Mouse (Mus musculus) CH12.LX (cell line): ENCODE results near the gene Iqcc. TPM values are rescaled to one million over a fixed set of nuclear protein-coding genes. Genes with fewer than 3 reads are reported as not detected.

Source experiments
- DNase-seq: peaks from one replicate; pipeline ENCODE4 v3.0.0-alpha.2; 2013; ENCODE audit errors: extremely low read depth
- H3K27ac ChIP-seq: 2 replicates; pipeline ENCODE4 v1.5.1; 2012; ENCODE audit warnings: low read depth, mild to moderate bottlenecking, control low read depth, moderate library complexity; ENCODE audit not compliant: insufficient read depth
- H3K27me3 ChIP-seq: replicated peaks from 2 replicates; pipeline ENCODE3; 2012; ENCODE audit warnings: inconsistent platforms
- H3K36me3 ChIP-seq, 2 experiments: replicated peaks in 1 of 2; 2 replicates each; pipeline versions ENCODE3 to v1.6.1; 2012; ENCODE audit warnings: inconsistent platforms in 1 of 2, low read length in 1 of 2, mild to moderate bottlenecking in 1 of 2, mixed read lengths in 1 of 2, moderate library complexity in 1 of 2; ENCODE audit not compliant: control insufficient read depth in 1 of 2, insufficient read depth in 1 of 2
- H3K4me1 ChIP-seq, 2 experiments: 2 replicates each; pipeline ENCODE4 v1.6.1; 2012; ENCODE audit warnings: inconsistent platforms in 1 of 2, moderate library complexity in 1 of 2; ENCODE audit not compliant: insufficient read depth in 2 of 2, control insufficient read depth in 1 of 2
- H3K4me2 ChIP-seq: 2 replicates; pipeline ENCODE4 v1.6.1; 2012; ENCODE audit warnings: low read depth, mild to moderate bottlenecking, control low read depth; ENCODE audit not compliant: poor library complexity, insufficient read depth, severe bottlenecking
- H3K4me3 ChIP-seq, 3 experiments: fragments of 150-350 bp in 1 of 3; sonication (generic) in 1 of 3; replicated peaks in 1 of 3; 2 replicates each; pipeline versions ENCODE3 to v1.5.1; 2011 to 2012; ENCODE audit warnings: low read depth in 2 of 3, low read length in 2 of 3, mild to moderate bottlenecking in 2 of 3, moderate library complexity in 2 of 3, control low read depth in 1 of 3, improper control_type of control experiment in 1 of 3, inconsistent platforms in 1 of 3, mixed read lengths in 1 of 3; ENCODE audit not compliant: poor library complexity in 1 of 3
- H3K79me2 ChIP-seq: replicated peaks from 2 replicates; pipeline ENCODE4 v1.6.1; 2012; ENCODE audit warnings: mild to moderate bottlenecking, moderate library complexity; ENCODE audit not compliant: control insufficient read depth, poor library complexity, insufficient read depth, severe bottlenecking; ENCODE audit errors: extremely low read depth
- H3K9ac ChIP-seq: 2 replicates; pipeline ENCODE4 v1.6.1; 2012; ENCODE audit warnings: low read depth, mild to moderate bottlenecking, control low read depth, moderate library complexity; ENCODE audit not compliant: insufficient read depth
- H3K9me3 ChIP-seq: replicated peaks from 2 replicates; pipeline ENCODE3; 2012; ENCODE audit warnings: low read length, inconsistent platforms, mixed read lengths
- CHD1 ChIP-seq: IDR thresholded peaks from 2 replicates; pipeline ENCODE4 v1.6.1; 2012; ENCODE audit warnings: low read depth, low read length, improper control_type of control experiment, inconsistent platforms
- CTCF ChIP-seq, 2 experiments: IDR thresholded peaks in 1 of 2; conservative IDR thresholded peaks in 1 of 2; 2 replicates each; pipeline ENCODE4 v1.5.1; 2011 to 2012; ENCODE audit warnings: low read depth in 2 of 2, low read length in 2 of 2, improper control_type of control experiment in 1 of 2, inconsistent platforms in 1 of 2, mild to moderate bottlenecking in 1 of 2, moderate library complexity in 1 of 2
- E2F4 ChIP-seq: IDR thresholded peaks from 2 replicates; pipeline ENCODE4 v1.6.1; 2011; ENCODE audit warnings: low read depth, low read length, improper control_type of control experiment; ENCODE audit not compliant: insufficient replicate concordance
- EP300 ChIP-seq: IDR thresholded peaks from 2 replicates; pipeline ENCODE4 v1.6.1; 2011; ENCODE audit warnings: low read length, improper control_type of control experiment
- HCFC1 ChIP-seq: IDR thresholded peaks from 2 replicates; pipeline ENCODE4 v1.6.1; 2012; ENCODE audit warnings: low read depth, mild to moderate bottlenecking, inconsistent platforms, low read length, improper control_type of control experiment
- IRF4 ChIP-seq: IDR thresholded peaks from 2 replicates; pipeline ENCODE4 v1.6.1; 2014; ENCODE audit warnings: low read depth, mild to moderate bottlenecking, inconsistent platforms, low read length, improper control_type of control experiment
- JUN ChIP-seq: IDR thresholded peaks from 2 replicates; pipeline ENCODE4 v1.6.1; 2011; ENCODE audit warnings: low read depth, mild to moderate bottlenecking, low read length, improper control_type of control experiment, moderate library complexity; ENCODE audit not compliant: insufficient read depth
- MEF2A ChIP-seq: IDR thresholded peaks from 2 replicates; pipeline ENCODE4 v1.6.1; 2014; ENCODE audit warnings: low read depth, mild to moderate bottlenecking, inconsistent platforms, low read length, improper control_type of control experiment, borderline replicate concordance
- MXI1 ChIP-seq: IDR thresholded peaks from 2 replicates; pipeline ENCODE4 v1.6.1; 2011; ENCODE audit warnings: mild to moderate bottlenecking, low read depth, low read length, improper control_type of control experiment
- NRF1 ChIP-seq: IDR thresholded peaks from 2 replicates; pipeline ENCODE4 v1.6.1; 2014; ENCODE audit warnings: low read depth, mild to moderate bottlenecking, inconsistent platforms, low read length, improper control_type of control experiment, moderate library complexity
- RCOR1 ChIP-seq: conservative IDR thresholded peaks from 2 replicates; pipeline ENCODE4 v1.6.1; 2012; ENCODE audit warnings: low read depth, mild to moderate bottlenecking, inconsistent platforms, low read length, improper control_type of control experiment
- TBP ChIP-seq: conservative IDR thresholded peaks from 2 replicates; pipeline ENCODE4 v1.6.1; 2011; ENCODE audit warnings: low read depth, low read length, improper control_type of control experiment
- dilution Hi-C: fragments of 300-500 bp; cut with MboI; formaldehyde crosslinking; loops from 2 replicates; pipeline ENCODE4 v1.14.3; 2020; ENCODE audit warnings: low sequenced_read_pairs; ENCODE audit not compliant: extremely low pct_unique_long_range_greater_than_20kb, extremely low pct_ligation_motif_present
- in situ Hi-C: fragments of 300-500 bp; cut with MboI; formaldehyde crosslinking; loops from 3 replicates; pipeline ENCODE4 v1.14.3; 2019; ENCODE audit warnings: low sequenced_read_pairs, low pct_ligation_motif_present, low pct_unique_long_range_greater_than_20kb, mixed read lengths
- polyA plus RNA-seq: library from polyadenylated mRNA; unstranded; fragments of >175 nt; gene quantifications from 2 replicates; pipeline ENCODE4 v1.2.1, GENCODE M21; 2012; ENCODE audit warnings: low read depth; ENCODE audit not compliant: insufficient read length
- total RNA-seq, 2 experiments: library from RNA; depleted of rRNA; stranded (reverse); fragments of 300-350 nt in 1 of 2; fragments of >200 nt in 1 of 2; gene quantifications; 2 replicates each; pipeline ENCODE4 v1.2.3; 2012 to 2014

Iqcc gene
- total and polyA plus RNA-seq, 3 experiments: 13.5 to 27.0 (median 18.4) TPM

DNA sequence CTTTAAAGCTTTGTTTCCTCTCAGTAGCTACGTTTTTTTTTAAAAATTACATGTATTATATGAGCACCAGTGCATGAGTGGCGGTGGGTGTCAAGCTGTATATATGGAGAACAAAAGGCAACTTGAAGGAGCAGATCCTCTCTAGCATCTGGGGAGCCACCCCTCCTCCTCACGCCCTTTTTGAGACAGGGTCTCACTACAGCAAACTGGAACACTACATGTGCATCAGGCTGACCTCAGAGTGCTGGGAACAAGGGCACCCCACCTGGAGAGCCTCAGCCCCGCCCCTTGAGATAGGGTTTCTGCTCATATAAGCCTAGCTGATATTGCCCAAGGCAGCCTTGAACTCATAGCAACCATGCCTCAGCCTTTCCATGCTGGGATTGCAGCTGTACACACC is 6.6 kb upstream of the Iqcc start:
- Histone ChIP-seq H3K27me3 (no peaks in the 10 kb centered on the region), H3K4me1 (peaks cover 10 to 54% of the 10 kb centered on the region in 2 experiments), H3K79me2 (no peaks in the 10 kb centered on the region), H3K9ac (no peak overlapping the region), H3K27ac (peak overlapping the region; percentile 66; the same call in 1 of the 2 replicates), H3K36me3 (peaks cover 44 to 63% of the 10 kb centered on the region in 2 experiments), H3K4me3 (no peak overlapping the region), H3K4me2 (no peak overlapping the region), H3K9me3 (no peaks in the 10 kb centered on the region)
- dilution Hi-C loops (no loop called here), in situ Hi-C loops (no loop called here)
- DNase-seq: no peak
- TF ChIP-seq CHD1: no peak
- no peak for TF ChIP-seq EP300
- TF ChIP-seq JUN: no peak
- no peak for TF ChIP-seq CTCF (conservative IDR thresholded peaks at IDR 0.05 in 1 of 2, IDR thresholded peaks at IDR 0.05 in 1 of 2; ENCODE audit: low read depth in 2 of 2, low read length in 2 of 2)
- TF ChIP-seq HCFC1: no peak
- TF ChIP-seq MEF2A: no peak
- no peak for TF ChIP-seq RCOR1
- TF ChIP-seq IRF4: no peak
- TF ChIP-seq, all 38 proteins: peak for 0

DNA sequence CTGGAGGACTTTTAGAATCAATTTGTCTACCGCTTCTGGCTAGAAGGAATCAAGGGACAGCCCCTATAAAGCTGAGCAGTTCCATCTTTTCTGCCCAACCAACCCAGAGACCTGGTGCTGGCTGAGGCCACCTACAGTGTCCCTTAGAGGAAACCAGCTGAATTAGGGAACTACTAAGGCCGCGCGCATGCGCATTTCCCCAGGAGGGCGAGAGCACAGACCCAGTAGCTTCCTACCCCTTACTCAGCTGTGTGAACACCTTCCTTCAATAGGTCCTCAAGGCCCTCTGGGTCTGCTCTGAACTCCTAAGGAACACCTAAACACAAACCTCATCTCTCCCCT is 6.1 kb upstream of the Iqcc start:
- Histone ChIP-seq H3K9me3 (no peaks in the 10 kb centered on the region), H3K27me3 (no peaks in the 10 kb centered on the region), H3K4me1 (peaks cover 11 to 59% of the 10 kb centered on the region in 2 experiments), H3K79me2 (no peaks in the 10 kb centered on the region), H3K9ac (no peak overlapping the region), H3K4me2 (peak overlapping the region; percentile 35; the same call in 1 of the 2 replicates)
- peak; percentile 89 for DNase-seq
- dilution Hi-C loops: no loop called here
- TF ChIP-seq RCOR1: no peak
- TF ChIP-seq CHD1: no peak
- TF ChIP-seq TBP: no peak
- peak; percentile 87 for TF ChIP-seq NRF1
- 0 out of 2 replicates have a peak, but pooled peaks have one; percentile 21 for TF ChIP-seq MXI1
- no peak for TF ChIP-seq E2F4
- TF ChIP-seq, all 38 proteins: peak for 2
- Histone ChIP-seq H3K27ac (peak overlapping the region; percentile 66; the same call in 1 of the 2 replicates), H3K4me3 (peak overlapping the region in 2 of 3 experiments; percentile 6 to 28), H3K36me3 (peaks cover 39 to 58% of the 10 kb centered on the region in 2 experiments)
- in situ Hi-C loops: no loop called here
